Mouse (Mus musculus) gastrocnemius, adult 8-10 months (tissue): ENCODE results near the gene Slc16a1. TPM values are rescaled to one million over a fixed set of nuclear protein-coding genes. Genes with fewer than 3 reads are reported as not detected.
"Not testable (repeated sequence)": the region's sequence is repeated elsewhere in the genome, so short reads cannot be mapped to it uniquely, and the experiment has no call there.

Source experiments
- DNase-seq, 2 experiments: peaks; one replicate each; pipeline ENCODE4 v3.0.0; 2022; ENCODE audit warnings: low spot score in 2 of 2
- total RNA-seq, 4 experiments: library from RNA; stranded (reverse); gene quantifications; 2 replicates each; pipeline ENCODE4 v1.2.4; 2022

The Slc16a1 gene
- total RNA-seq, 4 experiments from 2014 or later, result 22.5 to 27.1 (median 24.3) TPM

GRCm38 (mm10) chr3:104673642-104674328, 35.3 kb downstream of the Slc16a1 start:
- no peak for DNase-seq

- no peak for DNase-seq
These were observed 36.1 kb downstream of the Slc16a1 start for GRCm38 (mm10) chr3:104674329-104675220.

DNA sequence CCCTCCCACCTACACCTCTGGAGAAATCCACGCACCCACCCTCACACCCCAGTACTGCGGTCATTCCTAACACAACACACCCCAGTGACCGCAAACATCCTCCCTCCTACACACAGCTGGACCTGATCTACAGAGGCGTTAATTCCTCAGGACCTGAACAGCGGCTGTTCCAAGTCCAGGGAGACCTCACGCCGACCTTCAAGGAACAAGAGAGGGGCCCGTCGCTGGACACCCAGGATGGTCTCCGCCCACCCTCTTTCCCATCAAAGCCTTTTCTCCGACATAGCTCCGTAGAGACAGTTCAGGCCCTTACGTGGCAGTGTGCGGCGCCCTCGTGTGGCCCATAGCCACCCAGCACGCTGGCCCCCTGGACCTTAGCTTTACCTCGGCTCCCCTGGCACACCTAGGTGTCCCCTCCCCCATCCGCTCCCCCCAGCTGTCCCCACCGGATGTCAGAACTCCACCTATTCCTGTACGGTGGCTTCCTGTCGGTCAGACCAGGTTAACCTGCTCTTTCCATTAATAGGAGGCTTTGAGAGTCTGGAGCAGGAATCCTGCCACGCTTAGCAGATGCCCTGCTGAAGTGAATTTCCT, 36.9 kb downstream of the Slc16a1 start:
- DNase-seq, result peak; percentile 54 to 67

DNA sequence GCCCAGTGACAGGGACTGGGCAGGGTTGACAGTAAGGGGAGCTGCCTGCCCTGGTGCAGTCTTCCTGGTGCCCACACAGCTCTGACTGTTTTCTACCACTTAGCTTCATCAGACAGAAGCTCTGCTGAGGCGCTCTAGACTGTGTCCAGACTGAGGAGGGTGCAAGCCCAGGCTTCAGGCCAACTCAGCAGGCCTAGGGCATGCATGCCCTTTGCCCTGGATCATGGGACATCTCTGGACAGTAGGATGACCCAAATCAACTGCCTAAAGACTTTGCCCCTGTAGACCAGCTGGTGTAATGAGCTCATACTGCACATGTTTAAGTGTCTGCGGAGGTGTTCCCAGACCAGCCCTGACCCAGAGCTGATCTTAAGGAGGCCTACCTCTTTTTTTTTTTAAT, 39.3 kb downstream of the Slc16a1 start:
- DNase-seq, result no peak

- DNase-seq, result no peak
These were observed 40.4 kb downstream of the Slc16a1 start for GRCm38 (mm10) chr3:104678826-104679225.

GRCm38 (mm10) chr3:104682671-104683504, 44.4 kb downstream of the Slc16a1 start:
- DNase-seq, result peak in 1 of 2 experiments; percentile 12

GRCm38 (mm10) chr3:104700751-104701335, 62.4 kb downstream of the Slc16a1 start:
- peak; percentile 23 to 50 for DNase-seq

- DNase-seq, result no peak
These were observed 63.3 kb downstream of the Slc16a1 start for GRCm38 (mm10) chr3:104701761-104702160.

GRCm38 (mm10) chr3:104703941-104704340, 65.5 kb downstream of the Slc16a1 start:
- DNase-seq, result no peak

GRCm38 (mm10) chr3:104706446-104706845, 68.0 kb downstream of the Slc16a1 start:
- DNase-seq, result no peak

- DNase-seq, result not testable (repeated sequence)
These were observed 68.7 kb downstream of the Slc16a1 start for GRCm38 (mm10) chr3:104706951-104707771.

DNA sequence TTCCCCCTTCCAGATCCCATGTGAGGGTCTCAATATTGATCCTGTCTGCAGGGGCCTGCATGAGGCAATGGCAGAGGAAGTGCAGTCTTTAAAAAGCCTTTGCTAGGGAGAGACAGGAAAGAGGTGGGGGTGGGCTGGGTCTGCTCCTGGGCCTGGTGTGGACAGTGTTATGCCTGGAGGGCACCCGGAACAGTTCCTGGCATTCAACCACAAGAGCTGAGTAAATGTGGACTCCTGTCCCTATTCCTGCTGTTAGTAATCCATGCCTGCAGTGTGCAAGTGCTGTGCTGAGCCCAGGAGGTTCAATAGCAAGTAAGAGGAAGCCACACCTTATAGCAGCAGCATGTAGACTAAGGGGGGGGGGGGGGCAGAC, 69.3 kb downstream of the Slc16a1 start:
- DNase-seq, result not testable (repeated sequence)

Other genes starting within 250 kb of the Slc16a1 start
- 1 to 10 TPM; 5.2 to 7.4 (median 6.0) TPM for gene Lrig2, start 126.8 kb upstream of the Slc16a1 start, total RNA-seq
- gene Ppm1j, start 142.4 kb downstream of the Slc16a1 start, total RNA-seq, result 10 to 100 TPM; 33.3 to 41.9 (median 35.3) TPM
- gene Fam19a3, start 143.2 kb downstream of the Slc16a1 start, total RNA-seq, result 1 to 10 TPM; 1.9 to 3.2 (median 2.6) TPM
- 10 to 100 TPM; 30.2 to 33.5 (median 32.0) TPM for gene Rhoc, start 149.7 kb downstream of the Slc16a1 start, total RNA-seq
- gene Mov10, start 179.9 kb downstream of the Slc16a1 start, total RNA-seq, result under 1 TPM; 0.32 to 0.92 (median 0.54) TPM
- gene St7l, start 225.3 kb downstream of the Slc16a1 start, total RNA-seq, result 10 to 100 TPM; 18.3 to 27.3 (median 21.0) TPM
- 10 to 100 TPM in 3 of 4 experiments, 1 to 10 TPM in 1; 9.9 to 16.3 (median 14.5) TPM for gene Capza1, start 225.8 kb downstream of the Slc16a1 start, total RNA-seq